Mouse (Mus musculus): ENCODE measurements around the gene Olfr361. TPM values are rescaled to one million over a fixed set of nuclear protein-coding genes. Genes with fewer than 3 reads are reported as not detected.

The Olfr361 gene
- not detected for polyA plus RNA-seq (2014; fragmentation: Illumina TruSeq; extraction: RNeasy Lipid Tissue Mini Kit (QIAGEN cat#74804))

DNA sequence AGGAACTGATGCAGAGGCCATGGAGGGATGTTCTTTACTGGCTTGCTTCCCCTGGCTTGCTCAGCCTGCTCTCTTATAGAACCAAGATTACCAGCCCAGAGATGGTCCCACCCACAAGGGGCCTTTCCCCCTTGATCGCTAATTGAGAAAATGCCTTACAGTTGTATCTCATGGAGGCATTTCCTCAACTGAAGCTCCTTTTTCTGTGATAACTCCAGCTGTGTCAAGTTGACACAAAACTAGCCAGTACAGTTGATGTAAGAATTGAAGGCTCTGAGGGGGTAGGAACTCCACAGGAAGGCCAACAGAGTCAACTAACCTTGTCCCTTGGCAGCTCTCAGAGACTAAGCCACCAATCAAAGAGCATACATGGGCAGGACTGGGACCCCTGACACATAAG is at the start of gene Olfr361:
Gene Olfr361, minus strand, starts transcription at position 101 of the 400 bp plus-strand sequence.

DNA sequence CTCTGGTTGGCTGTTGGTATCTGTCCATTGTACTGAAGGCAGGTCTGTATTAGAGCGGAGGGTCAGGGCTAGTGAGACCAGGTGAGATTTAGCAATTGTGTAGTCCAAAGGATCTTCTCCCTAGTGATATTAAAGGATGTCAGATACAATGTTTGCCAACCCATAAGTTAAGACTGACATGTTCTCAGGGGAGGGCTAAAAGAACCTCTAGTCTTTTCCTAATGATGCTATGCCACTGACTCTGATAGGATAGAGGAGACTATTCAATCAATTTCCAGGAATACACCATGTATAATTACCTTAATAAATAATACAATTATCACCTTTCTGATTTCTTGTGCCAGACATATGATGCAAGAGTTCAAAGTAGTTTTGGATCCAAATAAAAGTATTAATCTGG is 28.7 kb upstream of the Olfr361 start, which contains the start of gene Olfr362:
Gene Olfr362, minus strand, starts transcription at position 101 of the 400 bp plus-strand sequence.

DNA sequence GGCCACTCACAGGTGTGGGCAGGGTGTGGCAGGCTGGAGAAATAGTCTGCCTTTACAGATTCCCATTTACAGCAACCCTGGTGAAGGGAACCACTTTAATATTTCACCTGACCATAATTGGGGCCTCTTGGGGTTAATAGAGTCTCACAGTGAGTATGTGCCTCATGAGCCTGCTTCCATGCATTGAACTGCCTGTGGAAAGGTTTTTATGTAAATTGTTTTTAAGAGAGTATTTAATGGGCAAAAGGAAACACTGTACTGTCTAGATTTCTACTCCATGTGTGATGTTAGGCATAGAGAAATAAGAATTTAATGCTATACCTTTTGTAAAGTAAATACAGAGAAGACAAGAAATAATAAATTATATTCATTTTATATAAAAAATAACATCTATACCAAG is 23.6 kb downstream of the Olfr361 start, which contains the start of gene Olfr360:
Gene Olfr360, plus strand, starts transcription at position 301 of the 400 bp plus-strand sequence.

Other genes with a start within 250 kb of the Olfr361 start
- gene Olfr350, start 243.0 kb downstream of the Olfr361 start, polyA plus RNA-seq (2014; fragmentation: Illumina TruSeq; extraction: RNeasy Lipid Tissue Mini Kit (QIAGEN cat#74804)), result not detected
- not detected for gene Olfr351, start 226.6 kb downstream of the Olfr361 start, polyA plus RNA-seq (2014; fragmentation: Illumina TruSeq; extraction: RNeasy Lipid Tissue Mini Kit (QIAGEN cat#74804))
- not detected for gene Olfr352, start 220.8 kb downstream of the Olfr361 start, polyA plus RNA-seq (2014; fragmentation: Illumina TruSeq; extraction: RNeasy Lipid Tissue Mini Kit (QIAGEN cat#74804))
- not detected for gene Olfr353, start 196.4 kb downstream of the Olfr361 start, polyA plus RNA-seq (2014; fragmentation: Illumina TruSeq; extraction: RNeasy Lipid Tissue Mini Kit (QIAGEN cat#74804))
- gene Olfr354, start 183.6 kb downstream of the Olfr361 start, polyA plus RNA-seq (2014; fragmentation: Illumina TruSeq; extraction: RNeasy Lipid Tissue Mini Kit (QIAGEN cat#74804)), result not detected
- gene Olfr355, start 160.4 kb downstream of the Olfr361 start, polyA plus RNA-seq (2014; fragmentation: Illumina TruSeq; extraction: RNeasy Lipid Tissue Mini Kit (QIAGEN cat#74804)), result not detected
- gene Olfr356, start 152.2 kb downstream of the Olfr361 start, polyA plus RNA-seq (2014; fragmentation: Illumina TruSeq; extraction: RNeasy Lipid Tissue Mini Kit (QIAGEN cat#74804)), result not detected
- gene Olfr357, start 95.5 kb downstream of the Olfr361 start, polyA plus RNA-seq (2014; fragmentation: Illumina TruSeq; extraction: RNeasy Lipid Tissue Mini Kit (QIAGEN cat#74804)), result not detected
- not detected for gene Olfr358, start 80.0 kb downstream of the Olfr361 start, polyA plus RNA-seq (2014; fragmentation: Illumina TruSeq; extraction: RNeasy Lipid Tissue Mini Kit (QIAGEN cat#74804))
- not detected for gene Olfr360, start 23.5 kb downstream of the Olfr361 start, polyA plus RNA-seq (2014; fragmentation: Illumina TruSeq; extraction: RNeasy Lipid Tissue Mini Kit (QIAGEN cat#74804))
- not detected for gene Olfr362, start 28.6 kb upstream of the Olfr361 start, polyA plus RNA-seq (2014; fragmentation: Illumina TruSeq; extraction: RNeasy Lipid Tissue Mini Kit (QIAGEN cat#74804))
- gene Olfr364-ps1, start 50.0 kb upstream of the Olfr361 start, polyA plus RNA-seq (2014; fragmentation: Illumina TruSeq; extraction: RNeasy Lipid Tissue Mini Kit (QIAGEN cat#74804)), result not detected
- not detected for gene Olfr365, start 98.9 kb upstream of the Olfr361 start, polyA plus RNA-seq (2014; fragmentation: Illumina TruSeq; extraction: RNeasy Lipid Tissue Mini Kit (QIAGEN cat#74804))
- not detected for gene Olfr366, start 122.3 kb upstream of the Olfr361 start, polyA plus RNA-seq (2014; fragmentation: Illumina TruSeq; extraction: RNeasy Lipid Tissue Mini Kit (QIAGEN cat#74804))
- not detected for gene Olfr368, start 237.2 kb upstream of the Olfr361 start, polyA plus RNA-seq (2014; fragmentation: Illumina TruSeq; extraction: RNeasy Lipid Tissue Mini Kit (QIAGEN cat#74804))

Measured in ovary, adult 10 weeks (tissue).